Mouse (Mus musculus): ENCODE results near the gene Grm7. TPM values are rescaled to one million over a fixed set of nuclear protein-coding genes. Genes with fewer than 3 reads are reported as not detected.
A peak's percentile ranks its signal among the peaks of the same experiment; 100 is the strongest.

The Grm7 gene
- polyA plus RNA-seq, 1 experiment from 2014 or later: 3.2 TPM

DNA sequence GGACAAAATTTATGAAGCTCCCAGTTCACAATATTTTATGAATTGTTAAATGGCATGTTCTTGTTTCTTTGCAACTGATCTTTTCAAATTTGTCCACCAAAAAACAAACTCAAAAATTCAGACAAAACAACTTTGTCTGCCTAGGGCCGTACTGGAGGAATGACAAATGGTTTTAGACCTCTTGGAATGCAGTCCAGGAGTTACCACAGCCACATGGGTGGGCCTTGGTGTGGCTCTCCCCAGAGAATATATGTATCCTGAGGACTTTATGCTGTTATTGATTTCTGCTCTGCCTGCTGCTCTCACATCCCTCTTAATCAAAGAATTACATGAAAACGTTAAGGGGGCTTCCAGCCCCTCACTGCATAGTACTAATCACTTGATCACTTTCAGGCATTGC, 400.5 kb downstream of the Grm7 start:
- no peak for ATAC-seq (ENCODE audit: low FRiP score)
- H3K4me2 ChIP-seq: no peak overlapping the region
- no peak overlapping the region for H3K9ac ChIP-seq
- H3K27me3 ChIP-seq: no peaks in the 10 kb centered on the region
- WGBS: 63% methylated on average over 2 of the region's 2 CpGs
- H3K36me3 ChIP-seq (replicated peaks): no peaks in the 10 kb centered on the region
- H3K4me3 ChIP-seq (replicated peaks): no peak overlapping the region
- H3K9me3 ChIP-seq: no peaks in the 10 kb centered on the region
- no peak overlapping the region for H3K27ac ChIP-seq
- no peaks in the 10 kb centered on the region for H3K4me1 ChIP-seq

DNA sequence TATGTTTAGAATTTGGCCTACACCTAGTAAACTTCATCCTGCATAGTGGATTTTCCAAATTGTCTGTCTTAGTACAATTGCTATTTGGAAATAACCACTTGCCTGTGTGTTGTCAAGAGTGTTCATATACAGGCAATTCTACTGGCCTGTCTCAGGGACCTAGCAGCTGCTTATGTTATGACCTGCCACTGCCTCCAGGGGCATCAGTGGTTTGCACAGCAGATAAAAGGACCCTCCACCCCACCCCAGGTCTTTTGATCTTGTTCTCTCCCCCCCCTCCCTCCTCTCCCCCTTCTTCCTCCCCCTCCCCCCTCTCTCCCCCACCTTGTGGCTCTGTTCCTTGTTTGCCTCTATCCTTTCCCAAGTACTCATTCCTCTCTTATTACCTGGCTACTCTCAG, 403.9 kb downstream of the Grm7 start:
- Histone ChIP-seq H3K27me3 (no peaks in the 10 kb centered on the region), H3K27ac (no peak overlapping the region), H3K9me3 (no peaks in the 10 kb centered on the region), H3K4me3 (replicated peaks) (no peak overlapping the region), H3K36me3 (replicated peaks) (no peaks in the 10 kb centered on the region), H3K9ac (no peak overlapping the region), H3K4me2 (no peak overlapping the region), H3K4me1 (no peaks in the 10 kb centered on the region)
- no peak for ATAC-seq (ENCODE audit: low FRiP score)

DNA sequence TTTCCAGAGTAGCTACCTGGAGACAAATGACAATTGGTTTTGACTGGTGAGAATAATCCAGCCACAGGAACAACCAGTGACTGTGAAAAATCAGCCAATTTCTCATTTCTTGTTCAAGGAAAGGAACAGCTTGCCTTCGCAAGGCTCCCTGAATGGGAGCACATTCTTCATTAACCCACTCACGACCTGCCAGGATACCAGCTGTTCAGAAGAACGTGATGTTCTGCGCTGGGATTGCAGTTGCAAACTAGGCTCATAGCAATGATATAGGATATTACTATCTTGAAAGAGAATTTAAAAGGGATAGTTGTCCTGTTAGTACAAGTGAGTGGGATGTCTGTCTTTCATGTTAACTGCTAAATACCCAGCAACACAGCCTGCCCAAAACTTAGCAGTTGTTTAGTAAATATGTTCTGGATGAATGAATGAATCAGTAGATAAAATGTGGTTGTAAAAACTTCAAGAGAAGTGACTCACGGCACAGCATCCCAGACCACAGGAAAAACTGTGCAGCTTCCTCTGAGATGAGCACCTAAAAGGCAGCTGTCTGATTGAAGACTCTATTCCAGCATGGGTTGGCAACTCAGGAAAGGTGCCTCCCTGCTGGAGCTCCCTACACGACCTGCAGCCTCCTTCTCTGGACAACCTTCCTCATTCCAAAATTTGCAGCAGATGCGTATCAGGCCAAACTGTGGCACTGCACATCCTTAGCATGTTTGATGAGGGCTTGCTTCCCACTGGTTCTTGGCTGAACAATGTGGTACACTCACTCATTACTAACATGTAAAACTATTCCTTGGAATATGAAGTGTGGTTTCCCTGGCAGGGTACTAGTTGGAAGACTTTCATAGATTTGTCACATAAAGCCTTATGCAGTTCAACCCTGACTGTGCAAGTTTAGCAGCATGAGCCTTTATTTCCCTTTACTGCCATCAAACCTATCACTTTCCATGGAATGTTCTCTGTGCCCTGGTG, 408.9 kb downstream of the Grm7 start:
- Histone ChIP-seq H3K27ac (no peak overlapping the region), H3K9me3 (no peaks in the 10 kb centered on the region), H3K4me1 (no peaks in the 10 kb centered on the region), H3K36me3 (replicated peaks) (no peaks in the 10 kb centered on the region), H3K4me3 (replicated peaks) (no peak overlapping the region), H3K9ac (no peak overlapping the region), H3K27me3 (no peaks in the 10 kb centered on the region), H3K4me2 (no peak overlapping the region)
- WGBS: 76% methylated on average over 7 of the region's 7 CpGs
- ATAC-seq (ENCODE audit: low FRiP score): no peak

DNA sequence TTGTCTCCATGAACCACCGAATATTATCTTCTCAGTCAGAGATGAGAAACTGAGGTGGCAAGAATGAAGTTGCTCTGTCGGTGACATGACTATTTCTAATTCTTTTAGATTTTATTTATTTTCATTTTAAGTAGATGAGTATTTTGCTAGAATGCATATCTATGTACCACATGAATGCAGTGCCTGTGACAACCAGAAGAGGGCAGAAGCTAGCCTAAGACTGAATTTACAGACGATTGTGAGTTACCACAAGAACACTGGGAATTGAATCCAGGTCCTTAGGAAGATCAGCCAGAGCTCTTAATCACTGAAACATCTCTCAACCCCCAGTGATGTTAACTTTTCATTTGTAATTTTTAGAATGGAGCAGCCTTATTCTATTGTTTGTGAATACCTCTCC, 412.4 kb downstream of the Grm7 start:
- Histone ChIP-seq H3K27ac (no peak overlapping the region), H3K9me3 (no peaks in the 10 kb centered on the region), H3K36me3 (replicated peaks) (no peaks in the 10 kb centered on the region), H3K4me2 (no peak overlapping the region), H3K9ac (no peak overlapping the region), H3K27me3 (no peaks in the 10 kb centered on the region), H3K4me3 (replicated peaks) (no peak overlapping the region), H3K4me1 (no peaks in the 10 kb centered on the region)
- no peak for ATAC-seq (ENCODE audit: low FRiP score)
- 86% methylated on average over 3 of the region's 3 CpGs for whole genome bisulfite sequencing

DNA sequence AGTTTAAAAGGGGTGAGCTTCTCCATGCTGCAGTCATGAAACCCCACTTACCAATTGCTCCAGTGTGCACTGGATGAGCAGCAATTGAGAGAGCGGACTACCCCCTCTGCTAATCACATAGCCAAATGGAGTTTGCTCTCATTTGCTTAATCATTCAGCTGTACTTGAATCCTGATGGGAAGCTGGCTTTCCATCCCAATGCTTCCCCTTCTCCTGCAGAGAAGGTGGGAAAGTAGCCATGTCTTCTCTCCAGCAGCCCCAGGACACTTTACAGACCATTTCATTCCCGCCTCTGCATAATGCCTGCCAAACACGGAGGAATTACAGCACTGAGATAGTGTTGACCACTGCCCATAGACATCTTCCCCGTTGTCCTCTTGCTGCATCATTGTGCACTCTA, 414.6 kb downstream of the Grm7 start:
- no peak overlapping the region for H3K9ac ChIP-seq
- ATAC-seq (ENCODE audit: low FRiP score): no peak
- no peak overlapping the region for H3K27ac ChIP-seq
- H3K4me1 ChIP-seq: no peaks in the 10 kb centered on the region
- H3K36me3 ChIP-seq (replicated peaks): no peaks in the 10 kb centered on the region
- no peak overlapping the region for H3K4me3 ChIP-seq (replicated peaks)
- H3K4me2 ChIP-seq: no peak overlapping the region
- no peaks in the 10 kb centered on the region for H3K27me3 ChIP-seq
- 79% methylated on average over 4 of the region's 4 CpGs for WGBS
- no peaks in the 10 kb centered on the region for H3K9me3 ChIP-seq

DNA sequence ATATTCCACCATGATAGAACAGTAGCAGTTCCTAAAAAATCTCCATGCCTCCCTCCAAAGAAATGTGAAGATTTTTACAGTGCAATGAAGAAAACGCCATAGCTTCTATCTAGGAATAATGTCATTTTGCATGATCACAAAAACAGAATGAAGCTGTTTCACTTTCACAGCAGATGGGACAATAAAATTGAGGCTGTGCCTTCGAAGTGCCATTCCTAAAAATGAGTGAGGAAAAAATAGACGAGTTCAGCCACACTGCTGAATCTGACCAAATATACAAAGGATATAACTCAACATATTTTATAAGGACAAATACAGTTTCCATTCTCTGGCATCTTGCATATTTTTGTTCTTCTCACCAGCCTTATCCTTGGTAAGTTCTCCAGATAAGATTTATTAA, 439.2 kb downstream of the Grm7 start:
- Histone ChIP-seq H3K36me3 (replicated peaks) (no peaks in the 10 kb centered on the region), H3K4me2 (no peak overlapping the region), H3K27ac (no peak overlapping the region), H3K9me3 (no peaks in the 10 kb centered on the region), H3K27me3 (no peaks in the 10 kb centered on the region), H3K9ac (no peak overlapping the region), H3K4me3 (replicated peaks) (no peak overlapping the region), H3K4me1 (no peaks in the 10 kb centered on the region)
- ATAC-seq (ENCODE audit: low FRiP score): no peak
- 81% methylated on average over 3 of the region's 3 CpGs for WGBS

DNA sequence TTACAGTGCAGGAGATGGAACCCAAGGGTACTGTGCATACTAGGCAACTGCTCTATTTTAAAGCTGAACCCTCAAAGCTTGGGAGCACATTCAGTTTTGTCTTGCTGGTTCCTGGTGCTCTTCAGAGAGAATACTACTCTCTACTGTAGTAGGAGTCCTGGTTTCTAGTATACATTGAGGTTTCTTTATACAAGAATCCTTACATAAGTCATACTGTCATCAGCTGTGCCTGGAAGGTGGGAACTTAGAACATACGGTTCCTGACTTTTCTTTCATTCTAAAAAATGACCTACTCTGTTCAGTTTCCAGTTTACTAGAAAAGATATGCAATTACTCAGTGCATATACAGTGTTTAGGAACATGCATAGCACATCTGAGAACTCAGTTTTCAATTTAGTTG, 449.4 kb downstream of the Grm7 start:
- Histone ChIP-seq H3K9me3 (no peaks in the 10 kb centered on the region), H3K4me2 (no peak overlapping the region), H3K4me3 (replicated peaks) (no peak overlapping the region), H3K9ac (no peak overlapping the region), H3K27ac (no peak overlapping the region), H3K27me3 (no peaks in the 10 kb centered on the region), H3K4me1 (no peaks in the 10 kb centered on the region), H3K36me3 (replicated peaks) (no peaks in the 10 kb centered on the region)
- ATAC-seq (ENCODE audit: low FRiP score): no peak
- WGBS: 89% methylated on average over 1 of the region's 1 CpGs

DNA sequence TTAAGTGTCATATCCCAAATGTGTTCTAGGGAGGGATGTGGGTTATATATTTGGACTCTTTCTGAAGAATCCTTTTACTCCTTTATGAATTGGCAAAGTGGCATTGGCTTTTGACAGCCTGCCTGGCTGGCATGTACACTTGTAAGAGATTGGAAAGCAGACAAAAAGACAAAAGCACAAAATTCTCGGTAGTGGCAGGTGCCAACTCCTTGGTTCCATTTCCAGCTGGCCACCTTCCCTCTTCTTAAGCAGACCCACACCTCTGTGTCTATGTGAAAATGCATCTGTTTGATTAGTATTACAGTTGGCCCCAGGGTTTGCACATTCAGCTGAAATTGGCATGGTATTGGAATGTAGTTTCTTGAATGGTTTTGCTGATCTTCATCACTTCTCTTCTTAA, 460.1 kb downstream of the Grm7 start:
- Histone ChIP-seq H3K4me1 (no peaks in the 10 kb centered on the region), H3K9me3 (no peaks in the 10 kb centered on the region), H3K27ac (no peak overlapping the region), H3K4me3 (replicated peaks) (no peak overlapping the region), H3K9ac (no peak overlapping the region), H3K4me2 (no peak overlapping the region), H3K36me3 (replicated peaks) (no peaks in the 10 kb centered on the region), H3K27me3 (no peaks in the 10 kb centered on the region)
- WGBS: 90% methylated on average over 1 of the region's 1 CpGs
- ATAC-seq (ENCODE audit: low FRiP score): no peak

DNA sequence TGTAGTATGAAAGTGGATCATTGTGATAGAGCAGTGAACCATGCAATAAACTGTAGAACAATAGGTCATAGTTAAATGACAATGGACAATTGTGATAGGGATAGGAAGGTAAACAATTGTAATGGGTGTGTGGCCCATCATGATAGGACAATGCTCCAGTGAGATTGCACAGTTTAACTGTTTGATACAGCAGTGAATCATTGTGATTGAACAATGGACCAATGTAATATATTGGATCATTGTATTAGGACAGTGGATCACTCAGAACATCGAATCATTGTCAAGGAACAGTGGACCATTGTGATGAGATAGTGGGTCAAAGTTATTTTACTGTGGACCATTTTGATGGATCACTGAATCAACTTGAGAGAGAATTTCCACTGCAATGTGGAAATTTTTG, 515.7 kb downstream of the Grm7 start:
- no peak for ATAC-seq (ENCODE audit: low FRiP score)
- Histone ChIP-seq H3K9ac (no peak overlapping the region), H3K27ac (no peak overlapping the region), H3K4me2 (no peak overlapping the region), H3K4me1 (no peaks in the 10 kb centered on the region), H3K4me3 (replicated peaks) (no peak overlapping the region), H3K36me3 (replicated peaks) (no peaks in the 10 kb centered on the region), H3K27me3 (no peaks in the 10 kb centered on the region), H3K9me3 (no peaks in the 10 kb centered on the region)
- WGBS: 86% methylated on average over 1 of the region's 1 CpGs

DNA sequence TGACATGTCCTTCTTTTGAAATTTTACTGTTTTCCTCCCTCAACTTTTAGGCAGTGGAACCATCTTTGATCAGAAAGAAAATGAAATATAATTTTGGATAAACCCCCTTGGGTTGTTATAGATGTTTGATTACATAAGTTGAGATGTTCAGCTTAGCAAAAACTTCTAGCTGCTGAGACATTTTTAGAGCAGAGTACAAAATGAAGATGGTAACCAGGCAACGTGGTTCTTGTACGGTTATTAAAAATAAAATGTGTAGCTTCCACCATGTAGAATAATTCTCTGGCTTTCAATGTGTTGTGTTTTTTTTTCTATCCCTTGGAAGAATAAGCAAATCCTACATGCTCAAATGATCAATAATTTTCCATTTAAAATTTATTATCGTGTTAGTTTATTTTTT, 550.0 kb downstream of the Grm7 start:
- H3K4me2 ChIP-seq: no peak overlapping the region
- 93% methylated on average over 3 of the region's 3 CpGs for WGBS
- no peak overlapping the region for H3K4me3 ChIP-seq (replicated peaks)
- no peak for ATAC-seq (ENCODE audit: low FRiP score)
- H3K36me3 ChIP-seq (replicated peaks): no peaks in the 10 kb centered on the region
- no peak overlapping the region for H3K27ac ChIP-seq
- no peaks in the 10 kb centered on the region for H3K27me3 ChIP-seq
- H3K4me1 ChIP-seq: no peaks in the 10 kb centered on the region
- no peak overlapping the region for H3K9ac ChIP-seq
- no peaks in the 10 kb centered on the region for H3K9me3 ChIP-seq

DNA sequence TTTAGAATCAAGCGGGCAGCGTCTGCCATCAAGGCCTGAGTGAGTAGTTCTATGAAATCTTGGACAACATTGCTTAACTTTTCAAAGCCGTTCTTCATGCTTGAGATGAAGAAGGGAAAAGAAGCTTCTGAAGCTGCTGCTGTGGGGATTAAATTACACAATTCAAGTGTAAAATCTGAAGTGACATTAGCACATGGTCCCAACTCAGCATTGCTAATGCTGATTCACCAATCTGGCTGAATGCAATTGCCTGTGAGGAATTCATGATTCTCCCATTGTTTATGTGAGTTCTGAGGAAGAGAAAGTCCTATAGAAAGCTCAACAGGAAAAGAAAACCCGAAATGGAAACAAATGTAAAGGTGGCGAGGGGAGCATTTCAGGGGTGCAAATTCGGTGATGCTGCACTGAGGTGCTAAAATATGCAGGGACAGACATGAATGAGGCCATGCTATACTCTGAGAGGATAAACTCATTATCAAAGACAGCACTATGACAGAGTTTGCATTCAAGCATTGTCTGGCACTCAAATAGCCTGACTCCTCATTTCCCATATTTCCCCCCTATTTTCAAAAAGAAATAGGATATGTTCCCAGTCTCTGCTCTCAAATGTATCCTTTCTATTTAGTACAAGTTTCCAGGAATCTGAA, 575.8 kb downstream of the Grm7 start:
- H3K36me3 ChIP-seq (replicated peaks): no peaks in the 10 kb centered on the region
- no peak overlapping the region for H3K4me2 ChIP-seq
- H3K27me3 ChIP-seq: no peaks in the 10 kb centered on the region
- H3K4me3 ChIP-seq (replicated peaks): no peak overlapping the region
- no peak overlapping the region for H3K9ac ChIP-seq
- 44% methylated on average over 6 of the region's 6 CpGs for WGBS
- ATAC-seq (ENCODE audit: low FRiP score): peak; percentile 69; the same call in 1 of the 2 replicates
- H3K27ac ChIP-seq: no peak overlapping the region
- peaks cover 7% of the 10 kb centered on the region; the same call in 1 of the 2 replicates for H3K4me1 ChIP-seq
- no peaks in the 10 kb centered on the region for H3K9me3 ChIP-seq

DNA sequence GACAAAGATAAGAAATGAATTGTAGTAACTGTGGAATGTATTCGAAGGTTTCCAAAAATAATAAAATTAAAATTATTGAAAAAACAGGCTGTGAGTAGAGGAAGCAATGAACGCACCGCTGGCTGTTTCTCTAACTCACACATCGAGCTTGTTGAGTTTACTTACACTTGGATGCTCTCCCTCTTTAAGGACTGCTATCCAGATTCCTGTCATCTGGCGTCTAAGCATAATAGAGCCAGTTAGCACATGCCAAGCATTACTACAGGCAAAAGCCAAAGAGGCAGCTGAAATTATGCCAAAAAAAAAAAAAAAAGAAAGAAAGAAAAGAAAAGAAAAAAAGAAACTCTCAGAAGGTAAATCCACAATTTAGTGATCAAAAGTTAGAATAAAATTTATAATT, 609.8 kb downstream of the Grm7 start:
- Histone ChIP-seq H3K4me3 (replicated peaks) (no peak overlapping the region), H3K36me3 (replicated peaks) (no peaks in the 10 kb centered on the region), H3K4me1 (no peaks in the 10 kb centered on the region), H3K9me3 (no peaks in the 10 kb centered on the region), H3K27ac (no peak overlapping the region), H3K9ac (no peak overlapping the region), H3K4me2 (no peak overlapping the region), H3K27me3 (no peaks in the 10 kb centered on the region)
- ATAC-seq (ENCODE audit: low FRiP score): no peak
- WGBS: 85% methylated on average over 5 of the region's 5 CpGs

DNA sequence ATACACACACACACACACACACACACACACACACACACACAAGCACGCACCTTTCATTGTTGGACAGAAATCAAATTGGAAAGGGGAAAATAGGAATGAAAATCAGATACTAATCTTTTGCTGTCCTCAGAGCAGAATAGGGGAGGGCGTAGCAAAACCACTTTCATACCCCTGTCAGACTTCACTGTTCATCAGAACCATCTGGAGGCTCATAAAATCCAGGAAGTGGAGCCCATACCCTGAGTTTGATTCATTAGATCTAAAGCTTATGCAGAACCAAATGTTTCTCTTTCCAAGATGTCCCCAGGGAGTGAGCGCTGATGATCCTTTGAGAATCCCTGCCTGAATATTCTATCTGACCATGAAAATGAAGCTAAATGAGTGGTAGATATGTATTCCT, 611.6 kb downstream of the Grm7 start:
- 76% methylated on average over 3 of the region's 3 CpGs for WGBS
- no peaks in the 10 kb centered on the region for H3K36me3 ChIP-seq (replicated peaks)
- ATAC-seq (ENCODE audit: low FRiP score): no peak
- no peak overlapping the region for H3K9ac ChIP-seq
- H3K4me3 ChIP-seq (replicated peaks): no peak overlapping the region
- no peaks in the 10 kb centered on the region for H3K9me3 ChIP-seq
- H3K4me1 ChIP-seq: no peaks in the 10 kb centered on the region
- no peak overlapping the region for H3K4me2 ChIP-seq
- no peak overlapping the region for H3K27ac ChIP-seq
- no peaks in the 10 kb centered on the region for H3K27me3 ChIP-seq

Measured in forebrain, embryonic 12.5 days (tissue).